Mouse (Mus musculus) embryonic facial prominence, embryonic 14.5 days (tissue): Measurements from ENCODE around the gene Farp2. TPM values are rescaled to one million over a fixed set of nuclear protein-coding genes. Genes with fewer than 3 reads are reported as not detected.

Experiments
- ATAC-seq: fragments of 200-750 bp; cut with Nextera tagmentation; 2 replicates; pipeline ENCODE4 v1.8.0; 2017; ENCODE audit warnings: low read depth, moderate number of reproducible peaks, moderate TSS enrichment
- DNase-seq: peaks from one replicate; pipeline ENCODE4 v3.0.0-alpha.2; 2015; ENCODE audit warnings: low spot score
- H3K27ac ChIP-seq: fragments of 300-500 bp; sonication (generic); replicated peaks from 2 replicates; pipeline ENCODE4 v1.5.1; 2014; ENCODE audit warnings: low read depth, mild to moderate bottlenecking, low read length, moderate library complexity
- H3K27me3 ChIP-seq: fragments of 300-500 bp; sonication (generic); replicated peaks from 2 replicates; pipeline ENCODE4 v1.6.1; 2014; ENCODE audit warnings: low read length; ENCODE audit not compliant: control insufficient read depth, insufficient read depth
- H3K36me3 ChIP-seq: fragments of 300-500 bp; sonication (generic); 2 replicates; pipeline ENCODE4 v1.6.1; 2014; ENCODE audit warnings: low read length, mixed read lengths; ENCODE audit not compliant: control insufficient read depth, insufficient read depth
- H3K4me1 ChIP-seq: fragments of 300-500 bp; sonication (generic); 2 replicates; pipeline ENCODE4 v1.6.1; 2014; ENCODE audit warnings: antibody characterized with exemption, low read length; ENCODE audit not compliant: control insufficient read depth, insufficient read depth
- H3K4me2 ChIP-seq: fragments of 300-500 bp; sonication (generic); 2 replicates; pipeline ENCODE4 v1.6.1; 2014; ENCODE audit warnings: low read depth, mild to moderate bottlenecking, low read length, moderate library complexity, mixed read lengths
- H3K4me3 ChIP-seq: fragments of 300-500 bp; sonication (generic); 2 replicates; pipeline ENCODE4 v1.5.1; 2014; ENCODE audit warnings: low read depth, mild to moderate bottlenecking, low read length
- H3K9ac ChIP-seq: fragments of 300-500 bp; sonication (generic); 2 replicates; pipeline ENCODE4 v1.6.1; 2014; ENCODE audit warnings: low read depth, mild to moderate bottlenecking, low read length, moderate library complexity, mixed read lengths
- H3K9me3 ChIP-seq: fragments of 300-500 bp; sonication (generic); 2 replicates; pipeline ENCODE4 v1.6.1; 2016; ENCODE audit warnings: low read length; ENCODE audit not compliant: control insufficient read depth
- WGBS: fragments of 180-500 bp; shearing (Covaris S2); extraction: QIAGEN DNeasy Blood & Tissue Kit; methylation state at CpG from one replicate; pipeline ENCODE4 v1.1.7; 2014; 5-methylcytosine and 5-hydroxymethylcytosine counted together
- polyA plus RNA-seq: library from polyadenylated mRNA; unstranded; fragments of >200 nt; fragmentation: Nextera tagmentation; extraction: Ambion mirVana; gene quantifications from 2 replicates; pipeline ENCODE4 v1.2.1, GENCODE M21; 2014

The Farp2 gene
- polyA plus RNA-seq, 1 experiment from 2014 or later: 12.6 TPM

GRCm38 (mm10) chr1:93567013-93567412 lies 55.1 kb downstream of the Farp2 start:
- Histone ChIP-seq H3K9ac (no peak overlapping the region), H3K36me3 (peaks cover 38% of the 10 kb centered on the region), H3K4me3 (no peak overlapping the region), H3K27me3 (no peaks in the 10 kb centered on the region), H3K4me2 (no peak overlapping the region), H3K27ac (no peak overlapping the region), H3K9me3 (peaks cover 5% of the 10 kb centered on the region; the same call in 1 of the 2 replicates), H3K4me1 (no peaks in the 10 kb centered on the region)
- 54% methylated on average over 3 of the region's 3 CpGs for WGBS
- ATAC-seq: peak; percentile 63; the same call in 1 of the 2 replicates
- DNase-seq: peak; percentile 35

- H3K4me2 ChIP-seq: no peak overlapping the region
- H3K9me3 ChIP-seq: peaks cover 5% of the 10 kb centered on the region; the same call in 1 of the 2 replicates
- no peak overlapping the region for H3K9ac ChIP-seq
- DNase-seq (no peak), ATAC-seq (no peak)
- WGBS: 77% methylated on average over 9 of the region's 9 CpGs
- no peak overlapping the region for H3K27ac ChIP-seq
- H3K4me3 ChIP-seq: no peak overlapping the region
- no peaks in the 10 kb centered on the region for H3K27me3 ChIP-seq
- H3K4me1 ChIP-seq: no peaks in the 10 kb centered on the region
- H3K36me3 ChIP-seq: peaks cover 36% of the 10 kb centered on the region
Measured at GRCm38 (mm10) chr1:93567717-93568497, 56.0 kb downstream of the Farp2 start.

- no peak; the same call in 1 of the 2 replicates for ATAC-seq
- no peak overlapping the region for H3K27ac ChIP-seq
- no peak overlapping the region for H3K4me2 ChIP-seq
- 75% methylated on average over 3 of the region's 3 CpGs for WGBS
- H3K4me3 ChIP-seq: no peak overlapping the region
- no peaks in the 10 kb centered on the region for H3K27me3 ChIP-seq
- H3K9me3 ChIP-seq: no peaks in the 10 kb centered on the region
- no peak overlapping the region for H3K9ac ChIP-seq
- no peak for DNase-seq
- no peaks in the 10 kb centered on the region for H3K4me1 ChIP-seq
- H3K36me3 ChIP-seq: peaks cover 70% of the 10 kb centered on the region
Measured at GRCm38 (mm10) chr1:93577066-93577465, 65.2 kb downstream of the Farp2 start.

GRCm38 (mm10) chr1:93577861-93578260 lies 66.0 kb downstream of the Farp2 start:
- no peak for DNase-seq
- H3K4me1 ChIP-seq: no peaks in the 10 kb centered on the region
- H3K4me3 ChIP-seq: no peak overlapping the region
- H3K27ac ChIP-seq: no peak overlapping the region
- H3K27me3 ChIP-seq: no peaks in the 10 kb centered on the region
- no peak for ATAC-seq
- no peaks in the 10 kb centered on the region for H3K9me3 ChIP-seq
- H3K4me2 ChIP-seq: no peak overlapping the region
- H3K9ac ChIP-seq: no peak overlapping the region
- WGBS: 87% methylated on average over 4 of the region's 4 CpGs
- peaks cover 73% of the 10 kb centered on the region for H3K36me3 ChIP-seq

DNA sequence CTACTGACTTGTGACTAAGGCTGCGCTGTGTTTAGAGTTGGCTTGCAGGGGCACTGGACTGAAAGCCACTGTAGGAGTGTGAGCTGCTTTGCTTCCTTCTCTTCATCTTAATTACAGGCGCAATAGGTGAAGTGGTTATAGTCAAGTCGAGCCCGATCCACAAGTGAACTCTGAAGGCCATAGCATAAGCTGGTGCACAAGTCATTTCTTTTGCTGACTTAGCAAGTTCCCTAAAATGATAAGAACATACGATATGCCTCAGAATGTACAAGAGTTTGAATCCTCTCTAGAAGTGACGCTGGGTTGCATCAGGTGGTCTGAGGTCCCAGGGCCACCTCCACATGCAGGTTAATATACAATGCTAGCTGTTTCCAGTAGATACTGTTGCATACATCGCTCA lies 69.7 kb downstream of the Farp2 start:
- no peak overlapping the region for H3K27ac ChIP-seq

GRCm38 (mm10) chr1:93588346-93588745 lies 76.5 kb downstream of the Farp2 start:
- WGBS: 69% methylated on average over 3 of the region's 3 CpGs
- H3K27me3 ChIP-seq: no peaks in the 10 kb centered on the region
- ATAC-seq (no peak), DNase-seq (no peak)
- H3K4me1 ChIP-seq: no peaks in the 10 kb centered on the region
- H3K9ac ChIP-seq: no peak overlapping the region
- H3K9me3 ChIP-seq: peaks cover 3% of the 10 kb centered on the region; the same call in 1 of the 2 replicates
- H3K4me3 ChIP-seq: no peak overlapping the region
- H3K36me3 ChIP-seq: peaks cover 17% of the 10 kb centered on the region; the same call in 1 of the 2 replicates
- H3K27ac ChIP-seq: no peak overlapping the region
- no peak overlapping the region for H3K4me2 ChIP-seq

More for the DNA sequence above, 69.7 kb downstream of the Farp2 start:
- ATAC-seq: no peak
- 96% methylated on average over 7 of the region's 7 CpGs for WGBS
- Histone ChIP-seq H3K27me3 (no peaks in the 10 kb centered on the region), H3K4me2 (no peak overlapping the region), H3K9ac (no peak overlapping the region), H3K36me3 (peaks cover 60% of the 10 kb centered on the region), H3K4me1 (no peaks in the 10 kb centered on the region), H3K9me3 (peaks cover 3% of the 10 kb centered on the region; the same call in 1 of the 2 replicates), H3K4me3 (no peak overlapping the region)
- no peak for DNase-seq

DNA sequence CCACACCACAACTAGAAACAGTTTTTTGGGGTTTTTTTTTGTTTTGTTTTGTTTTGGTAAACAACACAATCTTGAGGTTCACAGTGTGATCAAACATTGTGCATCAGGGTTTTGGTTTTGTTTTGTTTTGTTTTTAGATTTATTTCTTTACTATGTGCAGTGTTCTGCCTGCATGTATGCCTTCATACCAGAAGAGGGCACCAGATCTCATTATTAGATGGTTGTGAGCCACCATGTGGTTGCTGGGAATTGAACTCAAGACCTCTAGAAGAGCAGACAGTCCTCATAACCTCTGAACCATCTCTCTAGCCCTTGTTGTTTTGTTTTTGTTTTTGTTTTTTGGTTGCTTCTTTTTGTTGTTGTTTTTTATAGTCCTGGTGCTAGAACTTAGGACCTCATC lies 82.1 kb downstream of the Farp2 start:
- H3K4me2 ChIP-seq: no peak overlapping the region
- peaks cover 15% of the 10 kb centered on the region; the same call in 1 of the 2 replicates for H3K36me3 ChIP-seq
- DNase-seq (no peak), ATAC-seq (no peak)
- H3K4me1 ChIP-seq: no peaks in the 10 kb centered on the region
- no peaks in the 10 kb centered on the region for H3K27me3 ChIP-seq
- no peaks in the 10 kb centered on the region for H3K9me3 ChIP-seq
- H3K4me3 ChIP-seq: no peak overlapping the region
- no peak overlapping the region for H3K9ac ChIP-seq
- H3K27ac ChIP-seq: no peak overlapping the region

GRCm38 (mm10) chr1:93595916-93596315 lies 84.0 kb downstream of the Farp2 start:
- Histone ChIP-seq H3K4me2 (no peak overlapping the region), H3K36me3 (peaks cover 15% of the 10 kb centered on the region; the same call in 1 of the 2 replicates), H3K4me3 (no peak overlapping the region), H3K4me1 (no peaks in the 10 kb centered on the region), H3K27me3 (no peaks in the 10 kb centered on the region), H3K9ac (no peak overlapping the region), H3K9me3 (no peaks in the 10 kb centered on the region), H3K27ac (no peak overlapping the region)
- WGBS: 59% methylated on average over 6 of the region's 6 CpGs
- DNase-seq: no peak
- no peak for ATAC-seq

GRCm38 (mm10) chr1:93602911-93603310 lies 91.0 kb downstream of the Farp2 start:
- DNase-seq (no peak), ATAC-seq (no peak)
- Histone ChIP-seq H3K36me3 (no peaks in the 10 kb centered on the region), H3K9me3 (no peaks in the 10 kb centered on the region), H3K9ac (no peak overlapping the region), H3K27me3 (no peaks in the 10 kb centered on the region), H3K27ac (no peak overlapping the region), H3K4me1 (no peaks in the 10 kb centered on the region), H3K4me2 (no peak overlapping the region), H3K4me3 (no peak overlapping the region)
- WGBS: 78% methylated on average over 4 of the region's 4 CpGs
